Comparison of ENCODE assay signal across 31 mouse cellular contexts in genomic region chr11:46332217-46332616, GRCm38 (mm10). TPM values are rescaled to one million over a fixed set of nuclear protein-coding genes. Genes with fewer than 3 reads are reported as not detected.
"Had no signal": no experiment of that assay in that cellular context is flagged by ENCODE, and none has a peak within 500 bp of the region (broad histone marks: within the 10 kb centered on the region; RNA-seq: fewer than 3 reads in every experiment).

No protein-coding gene starts in this region.

- H3K27ac ChIP-seq: embryonic facial prominence, embryonic 10.5 days; embryonic facial prominence, embryonic 12.5 days; embryonic facial prominence, embryonic 13.5 days; embryonic facial prominence, embryonic 15.5 days; forebrain, embryonic 10.5 days; forebrain, embryonic 12.5 days; forebrain, embryonic 13.5 days; forebrain, embryonic 15.5 days; gastrocnemius, adult 2 months; heart, adult 2 months; heart, embryonic 10.5 days had no signal

- H3K4me2 ChIP-seq: embryonic facial prominence, embryonic 12.5 days; embryonic facial prominence, embryonic 13.5 days; embryonic facial prominence, embryonic 15.5 days; forebrain, embryonic 12.5 days; forebrain, embryonic 13.5 days; forebrain, embryonic 15.5 days; heart, embryonic 11.5 days had no signal

- H3K4me3 ChIP-seq: embryonic facial prominence, embryonic 10.5 days; embryonic facial prominence, embryonic 12.5 days; embryonic facial prominence, embryonic 13.5 days; embryonic facial prominence, embryonic 15.5 days; erythroblast, embryonic 14.5 days; forebrain, embryonic 10.5 days; forebrain, embryonic 12.5 days; forebrain, embryonic 13.5 days; forebrain, embryonic 15.5 days; gastrocnemius, adult 2 months; heart, adult 2 months; heart, embryonic 10.5 days had no signal

- H3K36me3 ChIP-seq: embryonic facial prominence, embryonic 10.5 days; embryonic facial prominence, embryonic 12.5 days; embryonic facial prominence, embryonic 13.5 days; embryonic facial prominence, embryonic 15.5 days; forebrain, embryonic 10.5 days; forebrain, embryonic 12.5 days; forebrain, embryonic 15.5 days; heart, embryonic 10.5 days had no signal

- DNase-seq: cerebellum, adult 8-10 months; cerebellum, adult 9-10 months; cerebellum, adult 9-11 months; cerebellum, postnatal 10 days; cerebellum, postnatal 14 days; cerebellum, postnatal 25 days; cerebellum, postnatal 36 days; embryo, embryonic 11 days; forebrain, postnatal 0 days; gastrocnemius, adult 2 months; gastrocnemius, postnatal 10 days; gastrocnemius, postnatal 14 days; gastrocnemius, postnatal 25 days; gastrocnemius, postnatal 36 days; heart, adult 11 months; heart, adult 18-20 months; heart, adult 2 months had no signal

- H3K27me3 ChIP-seq: embryonic facial prominence, embryonic 12.5 days; embryonic facial prominence, embryonic 13.5 days; embryonic facial prominence, embryonic 15.5 days; forebrain, embryonic 12.5 days; forebrain, embryonic 13.5 days; forebrain, embryonic 15.5 days had no signal

- ATAC-seq: forebrain, embryonic 13.5 days; forebrain, embryonic 15.5 days; forebrain, embryonic 16.5 days; forebrain, postnatal 0 days had no signal

- H3K9me3 ChIP-seq: embryonic facial prominence, embryonic 10.5 days; embryonic facial prominence, embryonic 12.5 days; embryonic facial prominence, embryonic 13.5 days; embryonic facial prominence, embryonic 15.5 days; forebrain, embryonic 10.5 days; forebrain, embryonic 12.5 days; forebrain, embryonic 13.5 days; forebrain, embryonic 15.5 days; heart, embryonic 10.5 days had no signal

- H3K9ac ChIP-seq: embryonic facial prominence, embryonic 12.5 days; embryonic facial prominence, embryonic 13.5 days; embryonic facial prominence, embryonic 15.5 days; forebrain, embryonic 12.5 days; forebrain, embryonic 13.5 days; forebrain, embryonic 15.5 days; forebrain, postnatal 0 days had no signal

- H3K4me1 ChIP-seq: embryonic facial prominence, embryonic 10.5 days; embryonic facial prominence, embryonic 12.5 days; embryonic facial prominence, embryonic 13.5 days; embryonic facial prominence, embryonic 15.5 days; forebrain, embryonic 10.5 days; forebrain, embryonic 12.5 days; forebrain, embryonic 13.5 days; forebrain, embryonic 15.5 days; heart, embryonic 10.5 days had no signal

RNA-seq across cellular contexts. Expression of gene Itk, which starts 57.1 kb away (rescaled TPM):
- total RNA-seq: gastrocnemius, adult 2 months; gastrocnemius, adult 8-10 months had no signal
- polyA plus RNA-seq: embryonic facial prominence, embryonic 11.5 days; embryonic facial prominence, embryonic 13.5 days; forebrain, embryonic 10.5 days; forebrain, embryonic 12.5 days; forebrain, embryonic 13.5 days; forebrain, embryonic 15.5 days; forebrain, embryonic 16.5 days; heart, embryonic 11.5 days had no signal
